Mouse (Mus musculus): ENCODE measurements around the gene Cdt1.

Cdt1 gene

GRCm38 (mm10) chr8:122611295-122612133, 43.7 kb downstream of the Cdt1 start, which contains the start of the genes Galns and Trappc2l:
TSS of gene Galns (minus strand) at chr8:122611463.
TSS of gene Trappc2l (plus strand) at chr8:122611640.
- peak; percentile 94 to 95 for DNase-seq (ENCODE audit: low spot score in 2 of 2)

- no peak for DNase-seq (ENCODE audit: low spot score in 2 of 2)
These were observed 48.5 kb downstream of the Cdt1 start for GRCm38 (mm10) chr8:122616181-122616905.

GRCm38 (mm10) chr8:122617947-122618546, 50.2 kb downstream of the Cdt1 start:
- peak; percentile 58 to 81 for DNase-seq (ENCODE audit: low spot score in 2 of 2)

GRCm38 (mm10) chr8:122618660-122619378, 51.0 kb downstream of the Cdt1 start:
- DNase-seq (ENCODE audit: low spot score in 2 of 2), result no peak

- no peak for DNase-seq (ENCODE audit: low spot score in 2 of 2)
These were observed 52.6 kb downstream of the Cdt1 start for GRCm38 (mm10) chr8:122620446-122620845.

- no peak for DNase-seq (ENCODE audit: low spot score in 2 of 2)
These were observed 54.9 kb downstream of the Cdt1 start, which contains the start of gene Pabpn1l for GRCm38 (mm10) chr8:122622727-122623126. TSS of gene Pabpn1l (minus strand) at chr8:122622739.
